Comparison of ENCODE assay signal across 32 mouse cellular contexts in genomic region chr8:116362351-116362750, GRCm38 (mm10).
DNase-seq lines count a peak whose midpoint lies in the region; ATAC-seq and TF ChIP-seq lines count a peak whose summit lies in the region.
"Had no signal": no experiment of that assay in that cellular context is flagged by ENCODE, and none has a peak within 500 bp of the region (broad histone marks: within the 10 kb centered on the region; RNA-seq: fewer than 3 reads in every experiment).

No protein-coding gene starts in this region.

- no peak overlapping the region for H3K4me3 ChIP-seq in kidney, adult 2 months (ENCODE audit: insufficient read depth, low read depth, low read length)
- H3K4me3 ChIP-seq: embryonic facial prominence, embryonic 10.5 days; embryonic facial prominence, embryonic 15.5 days; forebrain, embryonic 12.5 days; heart, embryonic 12.5 days; limb, embryonic 10.5 days; limb, embryonic 15.5 days; liver, embryonic 15.5 days; megakaryocyte, embryonic 14.5 days; midbrain, embryonic 12.5 days; myocyte; neural tube, embryonic 12.5 days had no signal

- ATAC-seq in granulocyte monocyte progenitor cell, adult 5-6 weeks (replicated peaks; ENCODE audit: poor library complexity, severe bottlenecking) = peak; percentile 40
- ATAC-seq: activated CD4-positive, CD25-positive, alpha-beta regulatory T cell, adult 4 months; forebrain, postnatal 0 days; intestine, postnatal 0 days had no signal

- TF ChIP-seq CTCF in kidney, adult 2 months (conservative IDR thresholded peaks at IDR 0.05; ENCODE audit: insufficient read depth, insufficient read length, low read depth, low read length) = no peak

- no peaks in the 10 kb centered on the region for H3K36me3 ChIP-seq in kidney, adult 2 months (ENCODE audit: control insufficient read depth, insufficient read depth, low read length)
- H3K36me3 ChIP-seq: embryonic facial prominence, embryonic 10.5 days; embryonic facial prominence, embryonic 15.5 days; forebrain, embryonic 12.5 days; heart, embryonic 12.5 days; limb, embryonic 10.5 days; limb, embryonic 15.5 days; liver, embryonic 15.5 days; midbrain, embryonic 12.5 days; neural tube, embryonic 12.5 days had no signal

- DNase-seq in kidney, adult 2 months = peak; percentile 46
- no peak for DNase-seq in kidney, adult 8-10 months
- DNase-seq in A20 (ENCODE audit: low read depth, low spot score) = peak; percentile 35
- peak; percentile 10 for DNase-seq in adrenal gland, adult 8-10 months
- no peak for DNase-seq in spleen, postnatal 4 days (ENCODE audit: low spot score in 2 of 2)
- no peak for DNase-seq in gastrocnemius, postnatal 4 days (ENCODE audit: low spot score in 2 of 2)
- DNase-seq: cerebellum, adult 11-12 months; forebrain, postnatal 0 days; heart, adult 18-20 months; heart, postnatal 4 days; layer of hippocampus, adult 9-11 months; lung, embryonic 14.5 days; right cerebral cortex, adult 18-20 months; spleen, adult 18-20 months; thymus, adult 18-20 months; thymus, postnatal 25 days had no signal

- H3K27ac ChIP-seq in kidney, adult 2 months (ENCODE audit: insufficient read depth, low read depth, low read length) = no peak overlapping the region
- H3K27ac ChIP-seq: embryonic facial prominence, embryonic 10.5 days; embryonic facial prominence, embryonic 15.5 days; forebrain, embryonic 12.5 days; hindbrain, embryonic 14.5 days; limb, embryonic 10.5 days; limb, embryonic 15.5 days; liver, embryonic 15.5 days; midbrain, embryonic 12.5 days; neural tube, embryonic 12.5 days; stomach, postnatal 0 days had no signal

- no peaks in the 10 kb centered on the region for H3K27me3 ChIP-seq in kidney, adult 2 months (replicated peaks; ENCODE audit: control insufficient read depth, insufficient read depth, low read length)
- H3K27me3 ChIP-seq: embryonic facial prominence, embryonic 15.5 days; forebrain, embryonic 12.5 days; heart, embryonic 12.5 days; limb, embryonic 15.5 days; liver, embryonic 15.5 days; megakaryocyte, embryonic 14.5 days; neural tube, embryonic 12.5 days had no signal

- no peaks in the 10 kb centered on the region for H3K4me1 ChIP-seq in kidney, adult 2 months (ENCODE audit: control insufficient read depth, insufficient read depth, low read length)
- H3K4me1 ChIP-seq: embryonic facial prominence, embryonic 15.5 days; limb, embryonic 15.5 days; liver, embryonic 15.5 days; megakaryocyte, embryonic 14.5 days; neural tube, embryonic 12.5 days had no signal

- WGBS in kidney, adult 2 months = 39% methylated on average over 4 of the region's 4 CpGs

- TF ChIP-seq POLR2A in kidney, adult 2 months (IDR thresholded peaks at IDR 0.05; ENCODE audit: low read depth, low read length) = no peak

Comparison
In these comparisons a context has a peak if more than half of its experiments do, and no peak if none do; other contexts are left out.
1. DNase-seq: peak in kidney, adult 2 months (single experiment), A20 (single experiment) and adrenal gland, adult 8-10 months (single experiment); none in kidney, adult 8-10 months (0 of 2), spleen, postnatal 4 days (0 of 2) and gastrocnemius, postnatal 4 days (0 of 2).